Mouse (Mus musculus) lung, postnatal 36 days (tissue): ENCODE data around the gene Antxr2.

ENCODE experiments used
- DNase-seq: peaks from one replicate; pipeline ENCODE4 v3.0.0; 2022; ENCODE audit warnings: mixed read lengths

Gene Antxr2

GRCm38 (mm10) chr5:97906537-97907266, 124.1 kb downstream of the Antxr2 start:
- no peak for DNase-seq

- DNase-seq: no peak
These were observed 125.0 kb downstream of the Antxr2 start for GRCm38 (mm10) chr5:97905856-97906255.

GRCm38 (mm10) chr5:97901096-97901495, 129.7 kb downstream of the Antxr2 start:
- no peak for DNase-seq

- no peak for DNase-seq
These were observed 131.5 kb downstream of the Antxr2 start for GRCm38 (mm10) chr5:97899321-97899720.

- DNase-seq: no peak
These were observed 145.4 kb downstream of the Antxr2 start for GRCm38 (mm10) chr5:97885427-97885826.

- no peak for DNase-seq
These were observed 146.7 kb downstream of the Antxr2 start for GRCm38 (mm10) chr5:97884110-97884509.

- DNase-seq: no peak
These were observed 149.4 kb downstream of the Antxr2 start for GRCm38 (mm10) chr5:97881421-97881820.

- no peak for DNase-seq
These were observed 150.7 kb downstream of the Antxr2 start for GRCm38 (mm10) chr5:97880115-97880514.

- DNase-seq: no peak
These were observed 152.0 kb downstream of the Antxr2 start for GRCm38 (mm10) chr5:97878871-97879270.

GRCm38 (mm10) chr5:97878215-97878794, 152.5 kb downstream of the Antxr2 start:
- DNase-seq: peak; percentile 71

- DNase-seq: no peak
These were observed 153.9 kb downstream of the Antxr2 start for GRCm38 (mm10) chr5:97876895-97877294.

- DNase-seq: no peak
These were observed 162.9 kb downstream of the Antxr2 start for GRCm38 (mm10) chr5:97867921-97868320.

GRCm38 (mm10) chr5:97866975-97867374, 163.9 kb downstream of the Antxr2 start:
- DNase-seq: no peak

- no peak for DNase-seq
These were observed 173.7 kb downstream of the Antxr2 start for GRCm38 (mm10) chr5:97857101-97857500.

GRCm38 (mm10) chr5:97851981-97852748, 178.7 kb downstream of the Antxr2 start:
- no peak for DNase-seq

GRCm38 (mm10) chr5:97847204-97847895, 183.5 kb downstream of the Antxr2 start:
- DNase-seq: peak; percentile 50

- DNase-seq: no peak
These were observed 184.3 kb downstream of the Antxr2 start for GRCm38 (mm10) chr5:97846503-97846902.

GRCm38 (mm10) chr5:97842016-97842415, 188.8 kb downstream of the Antxr2 start:
- DNase-seq: no peak

GRCm38 (mm10) chr5:97839924-97840279, 190.9 kb downstream of the Antxr2 start:
- no peak for DNase-seq

- no peak for DNase-seq
These were observed 191.4 kb downstream of the Antxr2 start for GRCm38 (mm10) chr5:97839271-97839923.

- no peak for DNase-seq
These were observed 193.5 kb downstream of the Antxr2 start for GRCm38 (mm10) chr5:97837333-97837732.

- DNase-seq: no peak
These were observed 195.4 kb downstream of the Antxr2 start for GRCm38 (mm10) chr5:97835418-97835817.

- DNase-seq: peak; percentile 79
These were observed 196.1 kb downstream of the Antxr2 start for GRCm38 (mm10) chr5:97834770-97835169.
